Mouse (Mus musculus): ENCODE data around the gene Dach2. TPM values are rescaled to one million over a fixed set of nuclear protein-coding genes. Genes with fewer than 3 reads are reported as not detected.

The Dach2 gene
- total RNA-seq, 2 experiments from 2014 or later = 0.97 to 1.1 TPM

DNA sequence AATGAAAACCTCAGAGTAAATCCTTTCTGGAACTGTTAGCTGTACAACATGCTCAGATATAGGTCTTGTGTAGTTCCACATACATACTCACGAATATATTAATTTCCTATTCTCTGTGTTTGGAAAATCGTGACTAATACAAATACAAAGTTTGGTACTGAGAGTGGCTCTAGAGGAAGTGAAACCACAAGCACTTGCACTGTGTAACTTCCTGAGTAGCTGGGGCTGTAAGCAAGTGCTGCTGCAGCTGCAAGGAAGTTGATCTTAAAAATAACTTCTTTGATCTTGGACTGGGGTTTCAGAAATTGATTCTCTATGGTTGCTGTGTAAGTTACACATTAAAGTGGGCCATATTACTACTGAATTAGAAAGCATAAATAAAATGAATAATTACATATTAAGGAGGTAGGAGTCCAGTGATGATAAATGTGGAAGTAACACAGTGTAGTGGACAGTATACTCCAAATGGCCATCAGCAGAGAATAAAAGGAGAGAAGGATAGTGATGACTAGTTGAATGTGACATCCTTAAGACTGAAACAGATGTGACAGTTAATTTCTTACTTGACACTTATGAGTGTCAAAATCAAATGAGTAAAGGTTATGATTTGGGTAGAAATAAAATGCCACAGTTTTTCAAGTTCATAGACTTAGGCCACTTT is 570.7 kb downstream of the Dach2 start:
- intact Hi-C loops (cut with DNase I) = no loop called here
- peak in 1 of 2 experiments; percentile 5 for DNase-seq (ENCODE audit: low spot score in 2 of 2)

Other genes with a start within 250 kb of the Dach2 start
- 10 to 100 TPM; 39.6 to 43.6 TPM for gene Chm, start 112.0 kb upstream of the Dach2 start, total RNA-seq (2021)